Comparison of ENCODE assay signal across 7 mouse cellular contexts in genomic region chr1:36737300-36737699, GRCm38 (mm10). TPM values are rescaled to one million over a fixed set of nuclear protein-coding genes. Genes with fewer than 3 reads are reported as not detected.
A peak's percentile ranks its signal among the peaks of the same experiment; 100 is the strongest.
DNase-seq lines count a peak whose midpoint lies in the region; ATAC-seq lines count a peak whose summit lies in the region.

No protein-coding gene starts in this region.

- no peaks in the 10 kb centered on the region for H3K9me3 ChIP-seq in forebrain, embryonic 11.5 days (ENCODE audit: control insufficient read depth, low read length)

- no peak overlapping the region for H3K9ac ChIP-seq in forebrain, embryonic 11.5 days (ENCODE audit: low read length)

- intact Hi-C loops in heart, postnatal 36 days (cut with DNase I), result loop anchor here (1.0 to 5.0 kb wide), 3 partner anchors 190 to 665 kb away; partner anchors contain the start of gene Ankrd39

- peak; percentile 63 for DNase-seq in Muller cell, postnatal 12 days (ENCODE audit: inconsistent ontology term)
- DNase-seq in brain, embryonic 18.5 days (ENCODE audit: low read depth, low spot score), result peak; percentile 46
- DNase-seq in forebrain, embryonic 11.5 days (ENCODE audit: low spot score), result peak; percentile 86
- peak; percentile 76 to 84 for DNase-seq in heart, postnatal 36 days
- peak; percentile 79 to 89 for DNase-seq in layer of hippocampus, postnatal 14 days (ENCODE audit: low spot score in 2 of 2)
- DNase-seq in skeletal muscle tissue, adult 2 months (ENCODE audit: low read depth, low spot score), result peak; percentile 85

- no peaks in the 10 kb centered on the region for H3K36me3 ChIP-seq in forebrain, embryonic 11.5 days (ENCODE audit: control insufficient read depth, insufficient read depth, low read length)

- no peaks in the 10 kb centered on the region for H3K27me3 ChIP-seq in forebrain, embryonic 11.5 days (ENCODE audit: control insufficient read depth, insufficient read depth, low read length)

- no peaks in the 10 kb centered on the region for H3K4me1 ChIP-seq in forebrain, embryonic 11.5 days (replicated peaks; ENCODE audit: control insufficient read depth, insufficient read depth, low read length)

- WGBS in forebrain, embryonic 11.5 days, result 13% methylated on average over 4 of the region's 4 CpGs

- H3K4me3 ChIP-seq in forebrain, embryonic 11.5 days (ENCODE audit: low read depth, low read length), result no peak overlapping the region

- H3K4me2 ChIP-seq in forebrain, embryonic 11.5 days (ENCODE audit: low read depth, low read length, severe bottlenecking), result no peak overlapping the region

- H3K27ac ChIP-seq in forebrain, embryonic 11.5 days (ENCODE audit: low read depth, low read length), result no peak overlapping the region

- no peak for ATAC-seq in forebrain, embryonic 11.5 days (replicated peaks; ENCODE audit: low FRiP score)
- ATAC-seq in megakaryocyte-erythroid progenitor cell, adult 5-6 weeks (replicated peaks; ENCODE audit: low FRiP score, low TSS enrichment, poor library complexity, severe bottlenecking), result peak; percentile 87

RNA-seq across cellular contexts. Expression of gene Actr1b, which starts 23.1 kb away (rescaled TPM):
- 104 and 113 TPM in 2 replicates for polyA plus RNA-seq in forebrain, embryonic 11.5 days (2014; fragmentation: Nextera tagmentation; extraction: Ambion mirVana)
- total RNA-seq in heart, postnatal 36 days (2021), result 100 to 1,000 TPM in 1 of 2 experiments, 10 to 100 TPM in 1; 97.9 to 113 TPM
- total RNA-seq in layer of hippocampus, postnatal 14 days (2021), result 100 to 1,000 TPM; 215 to 223 TPM
- 45.8 and 49.2 TPM in 2 replicates for total RNA-seq in megakaryocyte-erythroid progenitor cell, adult 5-6 weeks (2014; fragmentation: Nextera tagmentation)
- total RNA-seq in megakaryocyte-erythroid progenitor cell, adult 5-6 weeks (2017), result 49.1 and 51.1 TPM in 2 replicates

RNA-seq across cellular contexts. Expression of gene Zap70, which starts 24.3 kb away (rescaled TPM):
- polyA plus RNA-seq in forebrain, embryonic 11.5 days (2014; fragmentation: Nextera tagmentation; extraction: Ambion mirVana), result 0.37 and 0.44 TPM in 2 replicates
- total RNA-seq in heart, postnatal 36 days (2021), result under 1 TPM in 1 of 2 experiments, not detected in 1; 0.27 TPM
- total RNA-seq in layer of hippocampus, postnatal 14 days (2021), result 1 to 10 TPM; 4.7 TPM
- 2.5 and 3.9 TPM in 2 replicates for total RNA-seq in megakaryocyte-erythroid progenitor cell, adult 5-6 weeks (2014; fragmentation: Nextera tagmentation)
- total RNA-seq in megakaryocyte-erythroid progenitor cell, adult 5-6 weeks (2017), result 1.3 and 1.7 TPM in 2 replicates

RNA-seq across cellular contexts. Expression of gene 4933424G06Rik, which starts 27.4 kb away (rescaled TPM):
- 0.17 TPM in 1 of 2 replicates, not detected in the other for polyA plus RNA-seq in forebrain, embryonic 11.5 days (2014; fragmentation: Nextera tagmentation; extraction: Ambion mirVana)
- not detected for total RNA-seq in heart, postnatal 36 days (2021)
- total RNA-seq in layer of hippocampus, postnatal 14 days (2021), result under 1 TPM; 0.36 to 0.60 TPM
- not detected in 2 replicates for total RNA-seq in megakaryocyte-erythroid progenitor cell, adult 5-6 weeks (2014; fragmentation: Nextera tagmentation)
- total RNA-seq in megakaryocyte-erythroid progenitor cell, adult 5-6 weeks (2017), result not detected in 2 replicates

RNA-seq across cellular contexts. Expression of gene Cox5b, which starts 46.1 kb away (rescaled TPM):
- 437 and 453 TPM in 2 replicates for polyA plus RNA-seq in forebrain, embryonic 11.5 days (2014; fragmentation: Nextera tagmentation; extraction: Ambion mirVana)
- 1,000 to 10,000 TPM; 2,258 to 2,311 TPM for total RNA-seq in heart, postnatal 36 days (2021)
- total RNA-seq in layer of hippocampus, postnatal 14 days (2021), result 100 to 1,000 TPM; 770 to 824 TPM
- 728 and 806 TPM in 2 replicates for total RNA-seq in megakaryocyte-erythroid progenitor cell, adult 5-6 weeks (2014; fragmentation: Nextera tagmentation)
- 1,234 and 1,237 TPM in 2 replicates for total RNA-seq in megakaryocyte-erythroid progenitor cell, adult 5-6 weeks (2017)

RNA-seq across cellular contexts. Expression of gene Fam178b, which starts 54.3 kb away (rescaled TPM):
- polyA plus RNA-seq in forebrain, embryonic 11.5 days (2014; fragmentation: Nextera tagmentation; extraction: Ambion mirVana), result 0.43 TPM in 1 of 2 replicates, not detected in the other
- total RNA-seq in heart, postnatal 36 days (2021), result under 1 TPM in 1 of 2 experiments, not detected in 1; 0.43 TPM
- total RNA-seq in layer of hippocampus, postnatal 14 days (2021), result under 1 TPM; 0.41 to 0.52 TPM
- total RNA-seq in megakaryocyte-erythroid progenitor cell, adult 5-6 weeks (2014; fragmentation: Nextera tagmentation), result not detected in 2 replicates
- not detected in 2 replicates for total RNA-seq in megakaryocyte-erythroid progenitor cell, adult 5-6 weeks (2017)
